Mouse (Mus musculus) MEL (cell line): ENCODE data around the gene Gm45808.

Experiments
- CHD2 ChIP-seq: IDR thresholded peaks from 2 replicates; pipeline ENCODE4 v1.6.1; 2011; ENCODE audit warnings: low read length, improper control_type of control experiment
- CTCF ChIP-seq, 3 experiments: IDR thresholded peaks in 2 of 3; conservative IDR thresholded peaks in 1 of 3; 2 replicates each; pipeline ENCODE4 v1.5.1; 2011 to 2012; ENCODE audit warnings: low read length in 3 of 3, low read depth in 2 of 3, mild to moderate bottlenecking in 2 of 3, improper control_type of control experiment in 1 of 3, inconsistent platforms in 1 of 3, mixed read lengths in 1 of 3, moderate library complexity in 1 of 3; ENCODE audit not compliant: control insufficient read depth in 1 of 3, insufficient read depth in 1 of 3, poor library complexity in 1 of 3, severe bottlenecking in 1 of 3
- EP300 ChIP-seq, 2 experiments: IDR thresholded peaks; 2 replicates each; pipeline ENCODE4 v1.6.1; 2011; ENCODE audit warnings: improper control_type of control experiment in 2 of 2, low read length in 2 of 2, low read depth in 1 of 2, mild to moderate bottlenecking in 1 of 2
- GABPA ChIP-seq: IDR thresholded peaks from 2 replicates; pipeline ENCODE4 v1.6.1; 2012; ENCODE audit warnings: low read depth, mild to moderate bottlenecking, inconsistent platforms, low read length, improper control_type of control experiment, moderate library complexity
- GATA1 ChIP-seq: IDR thresholded peaks from 2 replicates; pipeline ENCODE4 v1.6.1; 2011; ENCODE audit warnings: low read depth, low read length, improper control_type of control experiment
- JUND ChIP-seq: IDR thresholded peaks from 2 replicates; pipeline ENCODE4 v1.6.1; 2011; ENCODE audit warnings: low read depth, mild to moderate bottlenecking, improper control_type of control experiment, low read length
- MEF2A ChIP-seq: IDR thresholded peaks from 2 replicates; pipeline ENCODE4 v1.6.1; 2014; ENCODE audit warnings: low read depth, mild to moderate bottlenecking, inconsistent platforms, low read length, improper control_type of control experiment; ENCODE audit not compliant: poor library complexity, insufficient replicate concordance, severe bottlenecking; ENCODE audit errors: extremely low read depth
- MYB ChIP-seq: IDR thresholded peaks from 2 replicates; pipeline ENCODE4 v1.6.1; 2011; ENCODE audit warnings: mild to moderate bottlenecking, low read depth, low read length, improper control_type of control experiment
- POLR2A ChIP-seq, 2 experiments: IDR thresholded peaks; 2 replicates each; pipeline ENCODE4 v1.6.1; 2011 to 2012; ENCODE audit warnings: low read length in 2 of 2, mild to moderate bottlenecking in 2 of 2, control low read depth in 1 of 2, improper control_type of control experiment in 1 of 2, low read depth in 1 of 2, moderate library complexity in 1 of 2; ENCODE audit not compliant: control insufficient read depth in 1 of 2, insufficient read depth in 1 of 2, poor library complexity in 1 of 2
- POLR2AphosphoS5 ChIP-seq: IDR thresholded peaks from 2 replicates; pipeline ENCODE4 v1.6.1; 2012; ENCODE audit warnings: low read depth, borderline replicate concordance, mild to moderate bottlenecking, inconsistent platforms, low read length, moderate library complexity, mixed read lengths
- UBTF ChIP-seq: IDR thresholded peaks from 2 replicates; pipeline ENCODE4 v1.6.1; 2012; ENCODE audit warnings: low read depth, mild to moderate bottlenecking, inconsistent platforms, low read length, improper control_type of control experiment, moderate library complexity, borderline replicate concordance; ENCODE audit not compliant: insufficient read depth
- ZKSCAN1 ChIP-seq: IDR thresholded peaks from 2 replicates; pipeline ENCODE4 v1.6.1; 2012; ENCODE audit warnings: low read depth, mild to moderate bottlenecking, inconsistent platforms, low read length, improper control_type of control experiment, moderate library complexity

- no peak for TF ChIP-seq ZKSCAN1
- TF ChIP-seq CHD2 = no peak
- TF ChIP-seq UBTF = no peak
- no peak for TF ChIP-seq POLR2A (IDR thresholded peaks at IDR 0.05; ENCODE audit: control insufficient read depth in 1 of 2, insufficient read depth in 1 of 2, low read depth in 1 of 2, low read length in 2 of 2, poor library complexity in 1 of 2)
- TF ChIP-seq JUND = no peak
- no peak for TF ChIP-seq CTCF (IDR thresholded peaks at IDR 0.05 in 2 of 3, conservative IDR thresholded peaks at IDR 0.05 in 1 of 3; ENCODE audit: control insufficient read depth in 1 of 3, insufficient read depth in 1 of 3, low read depth in 2 of 3, low read length in 3 of 3, poor library complexity in 1 of 3, severe bottlenecking in 1 of 3)
- TF ChIP-seq MYB = no peak
- TF ChIP-seq EP300 (IDR thresholded peaks at IDR 0.05; ENCODE audit: low read depth in 1 of 2, low read length in 2 of 2) = no peak
- no peak for TF ChIP-seq GATA1
- no peak for TF ChIP-seq MEF2A
- no peak for TF ChIP-seq POLR2AphosphoS5
- TF ChIP-seq GABPA = no peak
Measured at GRCm38 (mm10) chr7:45490822-45491221, 4.2 kb upstream of the Gm45808 start.
